Mouse (Mus musculus): ENCODE data around the gene Clgn. TPM values are rescaled to one million over a fixed set of nuclear protein-coding genes. Genes with fewer than 3 reads are reported as not detected.

The Clgn gene
- total and polyA plus RNA-seq, 3 experiments = 0.04 to 0.06 TPM; not detected in 1

- no peaks in the 10 kb centered on the region for H3K79me2 ChIP-seq (ENCODE audit: control insufficient read depth, insufficient read depth, low read length, poor library complexity)
Observed at GRCm38 (mm10) chr8:83406836-83407235, 17.2 kb downstream of the Clgn start.

GRCm38 (mm10) chr8:83408496-83408895 is 18.8 kb downstream of the Clgn start:
- Histone ChIP-seq H3K27ac (ENCODE audit: control insufficient read depth, low read depth, low read length) (no peak overlapping the region), H3K9ac (ENCODE audit: control insufficient read depth, low read depth, low read length, poor library complexity, severe bottlenecking) (no peak overlapping the region), H3K79me2 (ENCODE audit: control insufficient read depth, insufficient read depth, low read length, poor library complexity) (no peaks in the 10 kb centered on the region), H3K4me3 (ENCODE audit: control insufficient read depth in 1 of 2, insufficient read depth in 1 of 2, low read depth in 2 of 2, low read length in 2 of 2) (no peak overlapping the region), H3K27me3 (ENCODE audit: control insufficient read depth in 1 of 2, insufficient read depth in 2 of 2, low read length in 2 of 2) (no peaks in the 10 kb centered on the region; a peak in 1 of 4 replicates), H3K9me3 (replicated peaks; ENCODE audit: insufficient read depth, low read length) (no peaks in the 10 kb centered on the region), H3K36me3 (ENCODE audit: control insufficient read depth in 1 of 2, insufficient read depth in 2 of 2, low read length in 2 of 2) (peaks cover 0 to 4% of the 10 kb centered on the region in 2 experiments; a peak in 2 of 4 replicates), H3K4me1 (ENCODE audit: control insufficient read depth in 1 of 2, insufficient read depth in 2 of 2, low read length in 2 of 2) (no peaks in the 10 kb centered on the region)
- TF ChIP-seq ZKSCAN1 (IDR thresholded peaks at IDR 0.05; ENCODE audit: low read depth, low read length) = no peak
- no peak for TF ChIP-seq MYC (IDR thresholded peaks at IDR 0.05; ENCODE audit: low read depth, low read length)
- no peak for TF ChIP-seq KAT2A (conservative IDR thresholded peaks at IDR 0.05; ENCODE audit: low read depth, low read length)
- TF ChIP-seq MAX (IDR thresholded peaks at IDR 0.05; ENCODE audit: low read length) = no peak
- TF ChIP-seq SIN3A (IDR thresholded peaks at IDR 0.05; ENCODE audit: low read length) = no peak
- DNase-seq (ENCODE audit: low read depth, low spot score) = no peak

More at GRCm38 (mm10) chr8:83406836-83407235, 17.2 kb downstream of the Clgn start:
- no peak overlapping the region for H3K4me3 ChIP-seq (ENCODE audit: control insufficient read depth in 1 of 2, insufficient read depth in 1 of 2, low read depth in 2 of 2, low read length in 2 of 2)
- no peak overlapping the region for H3K9ac ChIP-seq (ENCODE audit: control insufficient read depth, low read depth, low read length, poor library complexity, severe bottlenecking)
- TF ChIP-seq TBP (IDR thresholded peaks at IDR 0.05; ENCODE audit: low read depth, low read length) (no peak), POLR2AphosphoS2 (IDR thresholded peaks at IDR 0.05; ENCODE audit: low read length) (no peak), ZC3H11A (IDR thresholded peaks at IDR 0.05; ENCODE audit: low read depth, low read length) (peak; percentile 38), CHD2 (IDR thresholded peaks at IDR 0.05; ENCODE audit: low read length) (no peak), UBTF (IDR thresholded peaks at IDR 0.05; ENCODE audit: borderline replicate concordance, insufficient read depth, low read depth, low read length) (no peak), ELF1 (IDR thresholded peaks at IDR 0.05; ENCODE audit: low read depth, low read length) (no peak), NRF1 (IDR thresholded peaks at IDR 0.05; ENCODE audit: insufficient read depth, low read depth, low read length, poor library complexity, severe bottlenecking) (no peak), JUND (IDR thresholded peaks at IDR 0.05; ENCODE audit: low read depth, low read length) (no peak), ZNF384 (IDR thresholded peaks at IDR 0.05; ENCODE audit: low read depth, low read length) (no peak), SMC3 (IDR thresholded peaks at IDR 0.05; ENCODE audit: low read depth, low read length) (peak; percentile 63), MAZ (IDR thresholded peaks at IDR 0.05; ENCODE audit: low read depth, low read length) (no peak), HCFC1 (IDR thresholded peaks at IDR 0.05; ENCODE audit: low read depth, low read length) (no peak), POLR2A (IDR thresholded peaks at IDR 0.05; ENCODE audit: control insufficient read depth in 1 of 2, insufficient read depth in 1 of 2, low read depth in 1 of 2, low read length in 2 of 2, poor library complexity in 1 of 2) (no peak), E2F4 (IDR thresholded peaks at IDR 0.05; ENCODE audit: borderline replicate concordance, low read depth, low read length) (no peak), EP300 (IDR thresholded peaks at IDR 0.05; ENCODE audit: low read depth in 1 of 2, low read length in 2 of 2) (no peak), TAL1 (IDR thresholded peaks at IDR 0.05; ENCODE audit: low read length) (no peak), CTCF (IDR thresholded peaks at IDR 0.05 in 2 of 3, conservative IDR thresholded peaks at IDR 0.05 in 1 of 3; ENCODE audit: control insufficient read depth in 1 of 3, insufficient read depth in 1 of 3, low read depth in 2 of 3, low read length in 3 of 3, poor library complexity in 1 of 3, severe bottlenecking in 1 of 3) (peak; percentile 63 to 72 (median 69)), MXI1 (IDR thresholded peaks at IDR 0.05; ENCODE audit: low read depth, low read length) (no peak), KAT2A (conservative IDR thresholded peaks at IDR 0.05; ENCODE audit: low read depth, low read length) (no peak), RAD21 (IDR thresholded peaks at IDR 0.05; ENCODE audit: low read depth, low read length) (peak; percentile 57), SIN3A (IDR thresholded peaks at IDR 0.05; ENCODE audit: low read length) (no peak), TCF12 (IDR thresholded peaks at IDR 0.05; ENCODE audit: low read depth, low read length) (no peak), MEF2A (IDR thresholded peaks at IDR 0.05; ENCODE audit: extremely low read depth, insufficient replicate concordance, low read depth, low read length, poor library complexity, severe bottlenecking) (no peak), ZMIZ1 (IDR thresholded peaks at IDR 0.05; ENCODE audit: low read depth, low read length) (no peak), GATA1 (IDR thresholded peaks at IDR 0.05; ENCODE audit: low read depth, low read length) (no peak), ZKSCAN1 (IDR thresholded peaks at IDR 0.05; ENCODE audit: low read depth, low read length) (no peak), RCOR1 (IDR thresholded peaks at IDR 0.05; ENCODE audit: low read depth, low read length) (no peak), BHLHE40 (IDR thresholded peaks at IDR 0.05; ENCODE audit: borderline replicate concordance, low read depth, low read length) (no peak), MYB (IDR thresholded peaks at IDR 0.05; ENCODE audit: low read depth, low read length) (no peak), MAX (IDR thresholded peaks at IDR 0.05; ENCODE audit: low read length) (no peak), USF1 (IDR thresholded peaks at IDR 0.05; ENCODE audit: low read depth, low read length) (no peak), MAFK (IDR thresholded peaks at IDR 0.05; ENCODE audit: borderline replicate concordance, low read depth, low read length) (no peak), POLR2AphosphoS5 (IDR thresholded peaks at IDR 0.05; ENCODE audit: borderline replicate concordance, low read depth, low read length) (no peak), MYC (IDR thresholded peaks at IDR 0.05; ENCODE audit: low read depth, low read length) (no peak)
- no peaks in the 10 kb centered on the region for H3K9me3 ChIP-seq (replicated peaks; ENCODE audit: insufficient read depth, low read length)
- no peak overlapping the region for H3K27ac ChIP-seq (ENCODE audit: control insufficient read depth, low read depth, low read length)
- peaks cover 0 to 3% of the 10 kb centered on the region in 2 experiments; a peak in 3 of 4 replicates for H3K27me3 ChIP-seq (ENCODE audit: control insufficient read depth in 1 of 2, insufficient read depth in 2 of 2, low read length in 2 of 2)
- peaks cover 0 to 4% of the 10 kb centered on the region in 2 experiments; a peak in 2 of 4 replicates for H3K36me3 ChIP-seq (ENCODE audit: control insufficient read depth in 1 of 2, insufficient read depth in 2 of 2, low read length in 2 of 2)
- DNase-seq (ENCODE audit: low read depth, low spot score) = peak; percentile 81
- no peaks in the 10 kb centered on the region for H3K4me1 ChIP-seq (ENCODE audit: control insufficient read depth in 1 of 2, insufficient read depth in 2 of 2, low read length in 2 of 2)

Measured in MEL (cell line).